Mouse (Mus musculus): ENCODE data around the gene Klhl5. TPM values are rescaled to one million over a fixed set of nuclear protein-coding genes. Genes with fewer than 3 reads are reported as not detected.

The Klhl5 gene
- polyA plus RNA-seq, 2 experiments: 3.6 to 4.4 TPM

DNA sequence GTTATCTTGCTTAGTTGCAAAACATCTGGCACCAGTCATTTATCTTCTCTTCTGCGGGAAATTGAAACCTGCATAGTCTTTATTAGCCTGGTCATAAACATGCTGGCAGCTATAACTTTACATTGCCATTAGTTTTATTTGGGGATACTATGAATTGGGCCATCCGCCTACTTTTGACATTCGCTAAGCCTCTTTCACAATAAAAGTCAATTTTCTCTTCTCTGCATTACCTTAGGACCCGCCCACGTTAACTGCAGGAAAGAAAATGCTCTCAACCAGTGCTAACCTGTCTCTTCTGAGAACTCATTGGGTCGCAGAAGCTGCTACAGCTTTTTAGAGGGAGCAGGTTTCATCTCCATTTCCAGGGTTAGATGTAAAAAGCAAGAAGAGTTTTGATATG, 39.2 kb upstream of the Klhl5 start:
- H3K4me3 ChIP-seq (ENCODE audit: insufficient read depth in 1 of 2, low read depth in 2 of 2, low read length in 2 of 2): no peak overlapping the region
- H3K4me2 ChIP-seq (ENCODE audit: low read depth): no peak overlapping the region
- 69% methylated on average over 6 of the region's 6 CpGs for WGBS (ENCODE audit: insufficient replicate concordance)
- H3K36me3 ChIP-seq (replicated peaks; ENCODE audit: control insufficient read depth, insufficient read depth, low read depth): no peaks in the 10 kb centered on the region
- H3K27me3 ChIP-seq (ENCODE audit: control insufficient read depth, insufficient read depth, low read length): no peaks in the 10 kb centered on the region
- H3K9ac ChIP-seq (replicated peaks): no peak overlapping the region
- no peaks in the 10 kb centered on the region for H3K9me3 ChIP-seq (ENCODE audit: control insufficient read depth, low read length)
- H3K4me1 ChIP-seq (replicated peaks; ENCODE audit: control insufficient read depth in 2 of 2, insufficient read depth in 2 of 2, low read length in 1 of 2): no peaks in the 10 kb centered on the region
- TF ChIP-seq CTCF (IDR thresholded peaks at IDR 0.05; ENCODE audit: low read depth) (no peak), EP300 (IDR thresholded peaks at IDR 0.05; ENCODE audit: low read depth) (no peak)
- ATAC-seq (ENCODE audit: insufficient read depth) (no peak), DNase-seq (ENCODE audit: low read depth in 3 of 3, low spot score in 3 of 3) (no peak)
- no peak overlapping the region for H3K27ac ChIP-seq

DNA sequence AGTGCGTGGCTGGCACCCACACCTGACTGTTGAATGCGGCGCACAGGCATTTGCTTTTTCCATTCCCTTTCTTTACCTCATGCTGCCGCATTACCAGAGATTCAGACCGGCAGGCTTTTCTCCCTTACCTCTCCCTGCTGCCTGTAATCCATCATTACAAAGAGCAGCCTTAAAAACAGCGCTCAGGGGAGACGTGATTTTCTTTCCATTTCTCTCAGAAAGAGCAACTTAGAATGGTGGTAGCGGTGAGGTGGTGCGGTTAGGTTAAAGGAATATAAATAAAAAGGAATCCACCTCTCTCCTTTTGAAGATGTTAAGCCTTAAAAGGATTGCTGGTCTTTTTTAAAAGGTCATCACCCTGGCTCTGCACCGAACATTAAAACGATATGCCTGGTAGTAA, 37.5 kb upstream of the Klhl5 start:
- Histone ChIP-seq H3K4me1 (replicated peaks; ENCODE audit: control insufficient read depth in 2 of 2, insufficient read depth in 2 of 2, low read length in 1 of 2) (no peaks in the 10 kb centered on the region), H3K9me3 (ENCODE audit: control insufficient read depth, low read length) (no peaks in the 10 kb centered on the region), H3K36me3 (replicated peaks; ENCODE audit: control insufficient read depth, insufficient read depth, low read depth) (no peaks in the 10 kb centered on the region), H3K4me3 (ENCODE audit: insufficient read depth in 1 of 2, low read depth in 2 of 2, low read length in 2 of 2) (no peak overlapping the region), H3K4me2 (ENCODE audit: low read depth) (no peak overlapping the region), H3K27me3 (ENCODE audit: control insufficient read depth, insufficient read depth, low read length) (no peaks in the 10 kb centered on the region), H3K27ac (no peak overlapping the region), H3K9ac (replicated peaks) (no peak overlapping the region)
- ATAC-seq (ENCODE audit: insufficient read depth): no peak
- no peak for DNase-seq (ENCODE audit: low read depth in 3 of 3, low spot score in 3 of 3)
- TF ChIP-seq CTCF (IDR thresholded peaks at IDR 0.05; ENCODE audit: low read depth) (no peak), EP300 (IDR thresholded peaks at IDR 0.05; ENCODE audit: low read depth) (no peak)
- 73% methylated on average over 11 of the region's 11 CpGs for WGBS (ENCODE audit: insufficient replicate concordance)

DNA sequence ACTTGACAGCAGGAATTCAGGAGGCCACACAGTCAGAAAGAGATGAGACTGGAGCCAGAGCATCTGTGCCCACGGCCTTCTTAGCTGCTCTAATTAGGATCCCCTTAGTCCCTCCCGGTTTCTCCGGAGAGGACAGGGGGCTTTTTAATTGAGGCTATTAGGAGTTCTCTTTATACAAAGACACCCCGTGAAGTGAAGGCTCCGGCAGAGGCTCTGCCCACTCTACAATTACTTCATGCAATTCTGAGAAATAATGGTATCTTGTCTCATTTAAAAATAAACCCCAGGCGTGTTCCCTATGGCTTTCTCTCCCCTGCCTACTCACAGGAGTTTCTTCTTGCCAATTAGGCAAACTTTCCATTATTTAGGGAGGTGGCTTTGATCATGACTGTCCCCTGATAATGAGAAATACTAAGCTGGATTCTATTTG, 35.6 kb upstream of the Klhl5 start:
- 62% methylated on average over 6 of the region's 6 CpGs for WGBS (ENCODE audit: insufficient replicate concordance)

DNA sequence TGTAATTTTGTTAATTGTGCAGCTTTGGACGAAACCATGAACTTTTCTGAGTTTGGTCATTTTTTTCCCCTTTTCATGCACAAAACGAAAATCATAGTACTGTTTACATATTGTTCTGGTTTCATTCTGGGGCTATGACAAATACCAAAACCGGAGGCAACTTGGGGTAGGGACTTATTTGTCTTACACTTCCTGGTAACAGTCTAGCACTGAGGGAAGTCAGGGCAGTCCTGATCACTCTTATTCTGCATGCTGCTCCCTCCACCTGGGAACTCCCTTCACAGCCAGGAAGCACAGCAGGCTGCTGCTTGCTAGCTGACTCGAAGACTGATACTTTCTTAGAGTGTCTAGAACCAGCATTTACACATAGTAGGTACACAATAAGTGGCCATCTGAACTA, 34.1 kb upstream of the Klhl5 start:
- Histone ChIP-seq H3K27ac (no peak overlapping the region), H3K9ac (replicated peaks) (no peak overlapping the region), H3K4me3 (ENCODE audit: insufficient read depth in 1 of 2, low read depth in 2 of 2, low read length in 2 of 2) (no peak overlapping the region), H3K9me3 (ENCODE audit: control insufficient read depth, low read length) (no peaks in the 10 kb centered on the region), H3K4me2 (ENCODE audit: low read depth) (no peak overlapping the region), H3K36me3 (replicated peaks; ENCODE audit: control insufficient read depth, insufficient read depth, low read depth) (no peaks in the 10 kb centered on the region), H3K4me1 (replicated peaks; ENCODE audit: control insufficient read depth in 2 of 2, insufficient read depth in 2 of 2, low read length in 1 of 2) (no peaks in the 10 kb centered on the region), H3K27me3 (ENCODE audit: control insufficient read depth, insufficient read depth, low read length) (no peaks in the 10 kb centered on the region)
- 46% methylated on average over 4 of the region's 4 CpGs for WGBS (ENCODE audit: insufficient replicate concordance)
- ATAC-seq (ENCODE audit: insufficient read depth) (no peak), DNase-seq (ENCODE audit: low read depth in 3 of 3, low spot score in 3 of 3) (no peak)
- TF ChIP-seq EP300 (IDR thresholded peaks at IDR 0.05; ENCODE audit: low read depth) (no peak), CTCF (IDR thresholded peaks at IDR 0.05; ENCODE audit: low read depth) (no peak)

More for the DNA sequence above, 35.6 kb upstream of the Klhl5 start:
- Histone ChIP-seq H3K27ac (no peak overlapping the region), H3K4me3 (ENCODE audit: insufficient read depth in 1 of 2, low read depth in 2 of 2, low read length in 2 of 2) (no peak overlapping the region), H3K4me1 (replicated peaks; ENCODE audit: control insufficient read depth in 2 of 2, insufficient read depth in 2 of 2, low read length in 1 of 2) (no peaks in the 10 kb centered on the region), H3K9ac (replicated peaks) (no peak overlapping the region), H3K27me3 (ENCODE audit: control insufficient read depth, insufficient read depth, low read length) (no peaks in the 10 kb centered on the region), H3K36me3 (replicated peaks; ENCODE audit: control insufficient read depth, insufficient read depth, low read depth) (no peaks in the 10 kb centered on the region), H3K4me2 (ENCODE audit: low read depth) (no peak overlapping the region), H3K9me3 (ENCODE audit: control insufficient read depth, low read length) (no peaks in the 10 kb centered on the region)
- TF ChIP-seq CTCF (IDR thresholded peaks at IDR 0.05; ENCODE audit: low read depth) (no peak), EP300 (IDR thresholded peaks at IDR 0.05; ENCODE audit: low read depth) (no peak)
- ATAC-seq (ENCODE audit: insufficient read depth) (no peak), DNase-seq (ENCODE audit: low read depth in 3 of 3, low spot score in 3 of 3) (no peak)

DNA sequence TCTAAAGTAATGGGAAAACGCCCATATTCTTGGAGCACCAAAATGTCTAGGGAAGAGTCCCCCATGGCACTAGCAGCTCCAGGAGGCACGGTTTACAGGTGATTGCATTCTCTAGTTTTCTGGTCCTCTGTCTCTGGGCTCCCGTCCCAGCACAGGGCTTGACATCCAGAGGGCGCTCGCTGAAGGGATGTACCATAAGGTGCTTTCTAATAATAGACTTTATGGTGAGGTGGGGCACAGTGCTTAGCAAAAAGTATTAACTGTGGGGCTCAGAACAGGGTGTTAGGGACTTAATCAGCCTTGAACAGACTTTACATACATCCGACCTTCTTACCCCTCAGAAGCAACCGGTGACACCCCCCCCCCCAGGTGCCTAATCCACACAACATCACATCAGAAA, 32.6 kb upstream of the Klhl5 start:
- Histone ChIP-seq H3K27me3 (ENCODE audit: control insufficient read depth, insufficient read depth, low read length) (no peaks in the 10 kb centered on the region), H3K4me3 (ENCODE audit: insufficient read depth in 1 of 2, low read depth in 2 of 2, low read length in 2 of 2) (no peak overlapping the region), H3K36me3 (replicated peaks; ENCODE audit: control insufficient read depth, insufficient read depth, low read depth) (no peaks in the 10 kb centered on the region), H3K4me2 (ENCODE audit: low read depth) (no peak overlapping the region), H3K9me3 (ENCODE audit: control insufficient read depth, low read length) (no peaks in the 10 kb centered on the region), H3K27ac (no peak overlapping the region), H3K9ac (replicated peaks) (no peak overlapping the region), H3K4me1 (replicated peaks; ENCODE audit: control insufficient read depth in 2 of 2, insufficient read depth in 2 of 2, low read length in 1 of 2) (no peaks in the 10 kb centered on the region)
- no peak for DNase-seq (ENCODE audit: low read depth in 3 of 3, low spot score in 3 of 3)
- 55% methylated on average over 7 of the region's 7 CpGs for WGBS (ENCODE audit: insufficient replicate concordance)
- no peak for ATAC-seq (ENCODE audit: insufficient read depth)
- TF ChIP-seq EP300 (IDR thresholded peaks at IDR 0.05; ENCODE audit: low read depth) (no peak), CTCF (IDR thresholded peaks at IDR 0.05; ENCODE audit: low read depth) (no peak)
